Mouse (Mus musculus) spleen, adult 2 months (tissue): ENCODE data around the gene Hspb8.

Source experiments
- CTCF ChIP-seq: fragments of 200-500 bp; IDR thresholded peaks from 2 replicates; pipeline ENCODE4 v1.5.1; 2011; ENCODE audit warnings: mild to moderate bottlenecking, inconsistent platforms; ENCODE audit not compliant: insufficient read depth, insufficient read length, insufficient replicate concordance; ENCODE audit errors: extremely low read depth
- POLR2A ChIP-seq: fragments of 200-500 bp; IDR thresholded peaks from 2 replicates; pipeline ENCODE4 v1.6.1; 2011; ENCODE audit warnings: low read depth, low read length, inconsistent platforms

- TF ChIP-seq CTCF = no peak
- TF ChIP-seq POLR2A = no peak
These were observed 41.4 kb downstream of the Hspb8 start for GRCm38 (mm10) chr5:116381217-116381616.
